Mouse (Mus musculus) T-cell, adult 2 months (primary cell): ENCODE data around the gene Adprh.
"Not testable (repeated sequence)": the region's sequence is repeated elsewhere in the genome, so short reads cannot be mapped to it uniquely, and the experiment has no call there.

ENCODE experiments used
- DNase-seq: peaks from one replicate; pipeline ENCODE4 v3.0.0; 2022; ENCODE audit warnings: low spot score

Adprh gene

GRCm38 (mm10) chr16:38452442-38453202 lies at the start of gene Adprh:
TSS of gene Adprh (minus strand) at chr16:38452703.
- peak; percentile 78 for DNase-seq

GRCm38 (mm10) chr16:38496604-38497140 lies 44.2 kb upstream of the Adprh start:
- no peak for DNase-seq

DNA sequence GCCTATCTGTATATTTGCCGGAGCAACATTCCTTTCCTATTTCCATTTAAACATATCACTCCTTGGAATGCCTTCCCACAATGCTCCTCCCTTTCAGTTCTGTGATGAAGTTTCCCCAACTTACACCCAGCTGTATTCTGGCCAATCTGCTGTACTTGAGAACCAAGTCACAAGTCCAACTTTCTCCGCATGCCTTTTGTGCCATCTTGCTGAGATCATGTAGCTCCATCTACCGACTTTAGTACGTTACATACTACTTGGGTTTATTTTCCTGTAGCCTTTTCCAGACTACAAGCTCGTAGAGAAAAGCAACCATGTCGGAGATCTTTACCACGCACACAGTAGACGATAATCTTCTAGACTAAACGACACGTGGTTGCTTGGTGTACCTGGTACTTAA lies 41.4 kb upstream of the Adprh start:
- no peak for DNase-seq

- DNase-seq = no peak
Observed at GRCm38 (mm10) chr16:38492551-38492950, 40.0 kb upstream of the Adprh start.

DNA sequence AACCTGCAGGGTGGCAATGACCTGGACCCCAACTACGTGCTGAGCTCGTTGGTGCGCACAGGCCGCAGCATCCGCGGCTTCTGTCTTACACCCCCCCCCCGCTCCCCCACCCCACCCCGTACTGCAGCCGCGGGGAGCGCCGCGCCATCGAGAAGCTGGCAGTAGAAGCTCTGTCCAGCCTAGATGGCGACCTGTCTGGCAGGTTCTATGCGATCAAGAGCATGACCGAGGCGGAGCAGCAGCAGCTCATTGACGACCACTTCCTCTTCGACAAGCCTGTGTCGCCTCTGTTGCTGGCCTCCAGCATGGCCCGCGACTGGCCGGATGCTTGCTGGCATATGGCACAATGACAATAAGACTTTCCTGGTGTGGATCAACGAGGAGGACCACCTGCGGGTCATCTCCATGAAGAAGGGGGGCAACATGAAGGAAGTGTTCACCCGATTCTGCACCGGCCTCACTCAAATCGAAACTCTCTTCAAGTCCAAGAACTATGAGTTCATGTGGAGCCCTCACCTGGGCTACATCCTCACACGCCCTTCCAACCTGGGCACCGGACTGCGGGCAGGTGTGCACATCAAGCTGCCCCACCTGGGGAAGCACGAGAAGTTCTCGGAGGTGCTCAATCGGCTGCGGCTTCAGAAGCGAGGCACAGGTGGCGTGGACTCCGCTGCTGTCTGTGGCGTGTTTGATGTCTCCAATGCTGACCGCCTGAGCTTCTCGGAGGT lies 31.2 kb upstream of the Adprh start:
- peak; percentile 3 for DNase-seq

GRCm38 (mm10) chr16:38482780-38483562 lies 30.5 kb upstream of the Adprh start:
- peak; percentile 24 for DNase-seq

- DNase-seq = no peak
Observed at GRCm38 (mm10) chr16:38481327-38481726, 28.8 kb upstream of the Adprh start.

DNA sequence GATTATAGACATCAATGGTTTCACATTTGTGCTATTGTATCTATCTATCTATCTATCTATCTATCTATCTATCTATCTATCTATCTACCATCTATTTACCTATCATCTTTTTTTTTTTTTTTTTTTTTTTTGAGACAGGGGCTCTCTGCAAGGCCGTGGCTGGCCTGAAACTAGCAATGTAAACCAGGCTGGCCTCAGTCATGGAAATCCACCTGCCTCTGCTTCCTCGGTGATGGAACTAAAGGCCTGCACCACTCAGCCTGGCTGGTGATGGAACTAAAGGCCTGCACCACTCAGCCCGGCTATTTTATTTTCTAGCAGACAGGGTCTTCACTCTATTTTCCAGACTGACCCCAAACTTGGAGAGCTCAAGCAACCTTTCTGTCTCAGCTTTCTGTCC lies 25.8 kb upstream of the Adprh start:
- no peak for DNase-seq

GRCm38 (mm10) chr16:38477241-38477608 lies 24.7 kb upstream of the Adprh start:
- not testable (repeated sequence) for DNase-seq

DNA sequence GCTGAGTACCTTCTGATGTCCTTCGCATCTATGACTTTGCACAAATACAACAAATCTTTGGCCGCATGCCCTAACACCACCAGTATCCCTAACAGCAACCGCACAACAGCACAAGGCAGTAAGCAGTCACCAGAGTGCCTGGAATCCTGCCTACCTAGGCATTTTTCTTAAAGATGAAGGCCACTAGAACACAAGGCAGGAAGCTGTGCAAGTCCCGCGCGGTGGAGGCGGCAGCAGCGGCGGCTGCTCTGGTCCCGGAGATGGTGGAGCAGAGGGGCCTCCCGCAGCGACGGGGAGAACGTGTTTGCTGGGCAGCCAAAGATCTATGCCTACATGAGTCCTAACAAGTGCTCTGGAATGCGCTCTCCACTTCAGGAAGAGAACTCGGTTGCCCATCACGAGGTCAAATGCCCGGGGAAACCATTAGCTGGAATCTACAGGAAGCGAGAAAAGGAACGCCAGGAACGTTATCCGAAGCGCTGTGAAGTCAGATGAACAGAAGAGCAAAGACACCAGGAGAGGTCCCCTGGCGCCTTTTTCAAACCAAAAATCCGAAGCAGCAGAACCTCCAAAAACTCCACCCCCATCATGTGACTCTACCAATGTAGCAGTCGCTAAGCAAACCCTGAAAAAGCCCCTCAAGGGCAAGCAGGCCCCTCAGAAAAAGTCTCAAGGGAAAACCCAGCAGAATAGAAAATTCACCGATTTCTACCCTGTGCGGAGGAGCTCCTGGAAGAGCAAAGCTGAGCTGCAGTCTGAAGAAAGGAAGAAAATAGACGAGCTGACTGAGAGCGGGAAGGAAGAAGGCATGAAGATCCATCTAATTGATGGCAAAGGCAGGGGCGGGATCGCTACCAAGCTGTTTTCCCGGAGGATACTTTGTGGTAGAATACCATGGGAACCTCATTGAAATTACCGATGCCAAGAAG lies 24.1 kb upstream of the Adprh start:
- peak; percentile 47 for DNase-seq

DNA sequence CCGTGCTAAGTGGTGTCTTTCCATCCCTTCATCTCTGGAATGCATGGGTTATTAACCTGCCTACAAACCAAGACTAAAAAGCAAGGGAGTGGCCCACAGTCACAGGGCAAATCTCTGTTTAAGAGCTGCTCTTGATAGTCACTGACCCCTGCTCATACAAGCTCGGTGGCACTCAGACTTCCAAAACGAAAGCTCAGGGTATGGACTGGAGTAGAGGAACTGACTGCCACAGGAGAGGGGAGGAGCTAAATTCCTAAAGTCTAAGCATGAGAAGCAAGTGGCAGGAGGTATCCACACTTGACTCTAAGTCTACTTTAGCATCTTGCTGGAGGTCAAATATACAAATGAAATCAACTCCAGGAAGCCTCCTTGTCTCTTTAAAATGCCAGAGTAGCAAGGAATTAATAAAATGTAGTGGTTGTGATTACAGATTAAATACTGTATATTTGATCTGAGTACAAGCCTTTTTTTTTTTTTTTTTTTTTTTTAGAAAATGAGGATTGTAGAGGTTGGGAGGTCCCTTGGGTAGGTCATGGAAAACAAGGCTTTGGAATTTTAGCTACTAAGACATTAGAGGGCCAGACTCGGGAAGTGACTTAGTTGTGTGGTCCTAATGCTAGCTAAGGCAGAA lies 23.3 kb upstream of the Adprh start:
- no peak for DNase-seq

DNA sequence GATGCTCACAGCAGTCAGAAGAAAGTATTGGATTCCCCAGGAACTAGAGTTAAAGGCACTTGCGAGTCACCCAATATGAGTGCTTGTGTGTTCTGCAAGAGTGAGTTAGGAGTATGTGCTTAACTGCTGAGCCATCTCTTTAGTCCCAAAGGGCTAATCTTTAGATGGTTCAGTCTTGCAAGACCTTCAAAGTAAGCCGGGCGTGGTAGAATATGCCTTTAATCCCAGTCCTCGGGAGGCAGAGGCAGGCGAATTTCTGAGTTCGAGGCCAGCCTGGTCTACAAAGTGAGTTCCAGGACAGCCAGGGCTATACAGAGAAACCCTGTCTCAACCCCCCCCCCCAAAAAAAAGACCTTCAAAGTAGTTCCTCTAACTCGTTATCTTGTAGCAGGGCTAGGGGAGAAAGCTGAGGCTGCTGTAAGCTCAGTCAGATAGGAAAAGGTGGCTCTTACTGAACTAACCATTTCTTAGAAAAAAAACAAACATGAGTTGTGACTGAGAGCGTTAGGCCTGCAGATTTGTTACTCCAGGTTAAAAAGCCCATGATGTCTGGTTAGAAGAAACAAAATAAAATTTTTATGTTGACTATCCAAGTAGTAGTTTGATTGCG lies 22.3 kb upstream of the Adprh start:
- no peak for DNase-seq

DNA sequence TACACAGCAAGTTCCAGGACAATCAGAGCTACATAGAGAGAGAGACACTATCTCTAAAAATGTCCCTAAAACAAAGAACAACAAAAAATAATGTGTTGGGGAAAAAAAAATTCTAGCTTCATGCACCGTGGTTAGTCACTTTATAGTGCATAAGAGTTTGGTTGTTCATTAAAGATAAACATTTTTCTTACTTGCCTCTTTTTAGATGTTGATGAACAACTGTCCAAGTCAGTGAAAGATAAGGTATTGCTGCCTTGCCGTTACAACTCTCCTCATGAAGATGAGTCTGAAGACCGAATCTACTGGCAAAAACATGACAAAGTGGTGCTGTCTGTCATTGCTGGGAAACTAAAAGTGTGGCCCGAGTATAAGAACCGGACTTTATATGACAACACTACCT lies 21.2 kb upstream of the Adprh start:
- no peak for DNase-seq

DNA sequence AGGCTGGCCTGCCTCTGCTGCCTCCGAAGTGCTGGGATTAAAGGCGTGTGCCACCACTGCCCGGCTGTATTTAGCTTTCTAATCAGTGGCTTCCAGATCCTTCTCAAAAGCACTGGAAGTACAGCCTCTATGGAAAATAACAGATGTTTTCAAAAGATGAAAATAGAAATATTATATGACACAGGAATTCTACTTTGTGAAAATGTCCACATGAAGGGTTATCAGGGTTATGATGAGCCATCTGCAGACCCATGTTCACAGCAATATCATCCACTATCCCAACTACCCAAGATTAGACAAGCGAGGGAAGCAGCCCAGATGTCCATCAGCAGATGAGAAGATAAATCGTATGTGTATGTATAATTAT lies 20.0 kb upstream of the Adprh start:
- DNase-seq = no peak

GRCm38 (mm10) chr16:38471697-38472506 lies 19.4 kb upstream of the Adprh start:
- DNase-seq = no peak

DNA sequence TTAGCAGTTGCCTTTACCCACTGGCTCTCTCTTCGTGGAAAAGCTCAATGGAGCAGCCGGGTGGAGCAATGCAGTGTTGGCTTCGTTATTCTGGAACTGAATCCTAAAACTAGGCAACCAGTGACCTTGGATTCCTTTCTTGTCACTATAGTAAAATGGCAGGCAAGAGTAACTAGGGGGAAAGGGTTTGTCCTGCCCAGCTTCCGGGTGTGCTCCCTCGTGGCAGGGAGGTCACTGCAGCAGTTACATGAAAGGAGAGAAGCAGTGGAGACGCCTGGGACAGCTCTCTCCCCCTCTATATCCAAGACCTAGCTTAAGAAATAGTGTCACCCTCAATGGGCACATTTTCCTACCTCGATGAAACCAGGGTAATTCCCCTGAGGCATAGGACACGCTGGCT lies 16.9 kb upstream of the Adprh start:
- DNase-seq = no peak

DNA sequence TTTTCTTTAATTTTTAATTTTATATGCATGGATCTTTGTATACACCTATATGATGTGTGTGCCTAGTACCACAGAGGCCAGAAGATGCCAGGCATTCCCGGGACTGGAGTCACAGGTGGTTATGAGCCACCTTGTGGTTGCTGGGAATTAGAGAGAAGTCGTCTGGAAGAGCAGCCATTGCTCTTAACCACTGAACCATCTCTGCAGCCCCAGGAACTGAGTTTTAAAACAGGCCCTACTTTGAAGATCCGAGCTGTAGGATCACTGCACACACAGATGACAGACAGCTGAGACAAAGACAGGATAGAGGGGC lies 16.2 kb upstream of the Adprh start:
- DNase-seq = no peak

DNA sequence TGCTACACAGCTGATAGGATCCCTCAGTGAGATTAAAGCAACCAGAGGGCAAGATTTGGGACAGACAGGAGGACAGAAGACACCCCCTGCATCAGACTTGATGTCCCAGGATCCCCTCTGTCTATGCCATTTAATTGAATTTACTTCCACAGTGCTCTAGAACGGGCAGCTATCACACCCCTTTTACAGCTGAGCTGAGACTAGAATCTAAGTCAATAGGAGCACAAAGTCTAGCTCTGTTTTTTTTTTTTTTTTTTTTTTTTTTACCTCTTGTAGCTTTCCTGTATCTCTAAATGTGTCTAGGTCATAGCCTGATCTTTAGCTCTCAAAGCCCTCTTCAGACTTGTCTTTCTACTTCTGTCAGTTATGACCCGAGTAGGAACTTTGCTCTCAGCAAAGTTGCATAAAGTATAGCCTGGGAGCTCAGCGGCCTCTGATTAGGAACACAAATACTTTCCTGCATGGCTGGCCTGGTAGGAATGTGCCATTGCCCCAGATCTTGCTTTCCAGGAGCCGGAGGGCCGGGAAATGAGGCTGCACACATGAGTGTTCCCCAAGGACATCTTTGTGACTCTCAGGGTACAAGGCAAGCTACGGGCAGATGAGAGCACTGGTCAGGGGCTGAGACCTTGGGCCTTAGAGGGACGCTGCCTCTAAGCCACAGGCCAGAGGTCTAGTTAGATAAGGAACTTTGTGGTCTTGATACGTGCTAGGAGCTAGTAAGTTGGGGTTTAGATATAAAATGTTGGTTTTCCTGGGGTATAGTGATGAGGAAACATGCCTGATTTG lies 15.6 kb upstream of the Adprh start:
- no peak for DNase-seq
